Mouse (Mus musculus): Measurements from ENCODE around the gene Iqck.

GRCm38 (mm10) chr7:119001965-119002364 lies 146.4 kb downstream of the Iqck start:
- TF ChIP-seq CTCF (IDR thresholded peaks at IDR 0.05; ENCODE audit: control insufficient read depth, insufficient read depth, insufficient replicate concordance, low read depth, low read length) (no peak), POLR2A (IDR thresholded peaks at IDR 0.05; ENCODE audit: control insufficient read depth, low read depth, low read length) (no peak)
